Mouse (Mus musculus): ENCODE data around the gene Fa2h.
"Not testable (repeated sequence)": the region's sequence is repeated elsewhere in the genome, so short reads cannot be mapped to it uniquely, and the experiment has no call there.

The Fa2h gene

DNA sequence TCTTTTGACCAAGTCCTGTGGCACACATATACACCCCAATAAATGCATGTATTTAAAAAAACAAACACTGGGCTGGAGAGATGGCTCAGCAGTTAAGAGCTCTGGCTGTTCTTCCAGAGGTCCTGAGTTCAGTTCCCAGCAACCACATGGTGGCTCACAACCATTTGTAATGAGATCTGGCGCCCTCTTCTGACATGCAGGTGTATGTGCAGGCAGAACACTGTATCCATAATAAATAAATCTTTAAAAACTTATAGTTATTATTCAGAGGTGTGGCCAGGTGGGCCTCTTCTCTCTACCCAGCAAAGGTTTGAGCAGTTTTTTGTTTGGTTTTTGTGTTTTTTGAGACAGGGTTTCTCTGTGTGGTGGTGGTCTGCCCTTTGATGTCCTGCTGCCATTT lies 34.7 kb downstream of the Fa2h start:
- no peak for DNase-seq (ENCODE audit: low read depth, low spot score)

DNA sequence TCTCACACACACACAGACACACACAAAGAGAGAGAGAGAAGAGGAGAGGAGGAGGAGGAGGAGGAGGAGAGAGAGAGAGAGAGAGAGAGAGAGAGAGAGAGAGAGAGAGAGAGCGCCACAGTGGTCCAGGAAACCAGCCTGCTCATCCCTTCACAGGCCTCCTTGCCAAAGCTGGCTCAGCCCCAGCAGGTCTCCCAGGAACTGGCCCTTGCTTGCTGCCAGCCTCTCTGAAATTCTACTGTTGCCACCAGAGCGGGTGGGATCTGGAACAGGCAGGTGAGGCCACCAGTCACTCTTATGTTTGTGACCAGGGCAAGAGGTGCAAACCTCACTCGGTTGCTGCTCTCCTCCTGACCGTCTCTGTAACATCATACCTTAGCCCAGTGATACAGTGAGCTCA lies 36.2 kb downstream of the Fa2h start:
- no peak for DNase-seq (ENCODE audit: low read depth, low spot score)

DNA sequence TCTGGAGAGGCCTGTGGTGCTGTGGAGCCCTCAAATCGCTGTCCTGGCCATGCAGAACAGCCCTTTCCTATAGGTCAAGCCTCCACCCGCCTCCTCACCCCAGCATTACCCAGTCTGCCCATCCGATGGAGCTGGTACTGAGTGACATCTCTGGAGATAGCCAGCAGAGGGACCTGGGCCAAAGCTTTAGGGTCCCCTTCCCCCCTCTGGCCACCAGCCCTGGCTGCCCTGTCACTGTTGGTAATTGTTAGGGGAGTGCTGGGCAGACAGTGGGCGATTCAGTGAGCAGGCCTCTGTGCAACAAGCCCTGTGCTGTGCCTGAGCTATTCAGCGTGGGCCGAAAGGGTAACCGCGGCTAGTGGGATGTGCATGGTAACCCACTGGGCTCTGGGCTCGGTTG lies 40.1 kb downstream of the Fa2h start:
- DNase-seq (ENCODE audit: low read depth, low spot score) = no peak

DNA sequence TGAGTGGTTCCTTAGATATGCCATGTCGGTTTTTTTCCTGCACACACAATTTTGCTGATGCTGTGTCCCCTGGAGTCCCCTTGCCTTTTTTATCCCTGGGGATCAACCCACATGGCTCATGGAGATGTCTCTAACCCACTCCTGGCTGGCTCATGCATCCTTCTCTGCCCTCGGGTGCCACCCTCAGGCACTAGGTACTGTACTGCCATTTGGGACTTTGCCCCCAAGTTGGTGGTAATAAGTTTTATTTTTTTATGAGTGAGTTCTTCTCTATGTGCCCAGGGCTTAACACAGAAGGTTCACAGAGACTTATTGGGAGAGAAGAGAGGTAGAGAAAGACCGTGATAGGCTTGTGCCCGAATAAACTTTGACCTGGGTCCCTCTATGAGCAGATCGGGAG lies 41.3 kb downstream of the Fa2h start:
- no peak for DNase-seq (ENCODE audit: low read depth, low spot score)

DNA sequence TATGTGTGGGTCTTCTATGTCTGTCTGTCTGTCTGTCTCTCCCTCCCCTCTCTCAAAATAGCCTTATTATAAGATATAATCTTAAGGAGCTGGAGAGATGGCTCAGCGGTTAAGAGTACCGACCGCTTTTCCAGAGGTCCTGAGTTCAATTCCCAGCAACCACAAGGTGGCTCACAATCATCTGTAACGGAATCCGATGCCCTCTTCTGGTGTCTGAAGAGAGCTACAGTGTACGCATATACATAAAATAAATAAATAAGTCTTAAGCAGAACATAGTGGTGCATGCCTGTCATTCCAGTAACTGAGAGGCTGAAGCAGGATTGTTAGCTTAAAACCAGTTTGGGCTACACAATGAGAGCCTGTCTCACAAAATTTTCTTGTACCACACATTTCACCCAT lies 43.0 kb downstream of the Fa2h start:
- no peak for DNase-seq (ENCODE audit: low read depth, low spot score)

GRCm38 (mm10) chr8:111343225-111343624 lies 50.4 kb downstream of the Fa2h start:
- peak; percentile 46 for DNase-seq (ENCODE audit: low read depth, low spot score)

GRCm38 (mm10) chr8:111340186-111340585 lies 53.4 kb downstream of the Fa2h start:
- no peak for DNase-seq (ENCODE audit: low read depth, low spot score)

DNA sequence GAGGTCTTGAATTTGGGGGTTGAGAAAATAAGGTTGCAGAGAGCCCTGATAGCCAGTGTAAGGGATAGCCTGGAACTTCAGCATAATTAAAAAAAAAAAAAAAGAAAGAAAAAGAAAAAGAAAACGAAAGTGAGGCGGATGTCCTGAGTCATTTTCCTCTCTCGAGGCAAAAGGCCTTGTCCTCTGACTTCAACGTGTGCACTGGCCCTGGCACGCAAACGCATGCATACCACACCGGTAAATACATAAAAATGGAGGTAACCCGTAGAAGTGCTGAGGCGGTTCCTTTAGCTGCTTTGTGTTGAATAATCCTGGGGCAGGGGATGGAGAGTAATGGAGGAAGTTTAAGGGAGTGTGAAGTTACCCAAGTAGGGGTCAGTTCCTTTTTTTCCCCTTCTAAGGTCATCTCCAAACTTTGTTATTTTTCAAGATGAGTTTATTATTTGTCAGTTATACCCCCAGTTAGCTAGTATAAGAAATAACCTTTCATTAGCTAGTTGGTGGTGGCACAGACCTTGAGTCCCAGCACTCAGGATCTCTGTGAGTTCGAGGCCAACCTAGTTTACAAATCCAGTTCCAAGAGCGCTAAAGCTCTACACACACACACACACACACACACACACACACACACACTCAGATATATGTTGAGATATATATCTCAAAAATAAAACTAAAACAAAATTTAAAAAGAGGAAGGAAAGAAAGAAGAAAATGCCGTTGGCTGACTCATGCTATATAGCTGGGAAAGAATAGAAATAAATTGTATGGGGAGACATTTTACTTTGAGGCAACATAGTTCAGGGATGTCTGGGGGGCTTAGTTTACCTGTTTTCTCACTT lies 55.0 kb downstream of the Fa2h start:
- no peak for DNase-seq (ENCODE audit: low read depth, low spot score)

DNA sequence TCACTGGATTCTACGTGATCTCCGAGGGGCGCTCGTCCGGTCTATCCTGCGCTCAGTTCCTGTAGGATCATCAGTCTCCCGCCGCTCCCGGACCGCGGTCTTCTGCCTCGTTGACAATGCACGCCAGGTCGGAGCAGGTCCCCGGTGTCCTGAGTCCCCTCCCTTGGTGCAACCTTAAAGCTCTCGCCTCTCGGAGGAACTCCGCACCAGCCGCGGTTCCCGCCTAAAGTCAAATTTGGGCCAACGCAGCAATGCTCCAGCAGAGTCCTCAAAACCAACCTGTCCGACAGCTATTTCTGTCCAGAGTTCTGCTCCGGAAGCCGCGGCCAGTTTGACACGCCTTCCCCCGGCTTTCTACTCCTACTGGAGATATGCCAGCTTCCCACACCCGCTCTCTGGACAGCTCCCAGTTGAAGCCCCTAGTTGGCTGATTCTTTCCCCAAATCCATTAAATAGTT lies 55.7 kb downstream of the Fa2h start, which contains the start of gene Mlkl:
Gene Mlkl, minus strand, starts transcription at position 288 of the 458 bp plus-strand sequence.
- peak; percentile 13 for DNase-seq (ENCODE audit: low read depth, low spot score)

GRCm38 (mm10) chr8:111337311-111337889 lies 56.2 kb downstream of the Fa2h start:
- peak; percentile 16 for DNase-seq (ENCODE audit: low read depth, low spot score)

DNA sequence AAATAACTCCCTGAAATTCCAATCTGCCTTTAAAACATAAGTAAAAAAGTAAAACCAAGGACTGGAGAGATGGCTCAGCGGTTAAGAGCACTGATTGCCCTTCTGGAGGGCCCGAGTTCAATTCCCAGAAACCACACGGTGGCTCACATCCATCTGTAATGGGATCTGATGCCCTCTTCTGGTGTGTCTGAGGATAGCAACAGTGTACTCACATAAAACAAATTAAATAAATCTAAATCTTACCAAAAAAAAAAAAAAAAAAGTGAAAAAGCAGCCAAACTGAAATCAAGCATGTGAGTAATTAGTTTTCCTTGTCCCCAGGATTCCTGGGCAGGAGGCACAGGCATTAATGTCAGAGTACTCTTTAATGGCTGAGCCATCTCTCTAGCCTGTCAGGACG lies 56.9 kb downstream of the Fa2h start:
- DNase-seq (ENCODE audit: low read depth, low spot score) = no peak

DNA sequence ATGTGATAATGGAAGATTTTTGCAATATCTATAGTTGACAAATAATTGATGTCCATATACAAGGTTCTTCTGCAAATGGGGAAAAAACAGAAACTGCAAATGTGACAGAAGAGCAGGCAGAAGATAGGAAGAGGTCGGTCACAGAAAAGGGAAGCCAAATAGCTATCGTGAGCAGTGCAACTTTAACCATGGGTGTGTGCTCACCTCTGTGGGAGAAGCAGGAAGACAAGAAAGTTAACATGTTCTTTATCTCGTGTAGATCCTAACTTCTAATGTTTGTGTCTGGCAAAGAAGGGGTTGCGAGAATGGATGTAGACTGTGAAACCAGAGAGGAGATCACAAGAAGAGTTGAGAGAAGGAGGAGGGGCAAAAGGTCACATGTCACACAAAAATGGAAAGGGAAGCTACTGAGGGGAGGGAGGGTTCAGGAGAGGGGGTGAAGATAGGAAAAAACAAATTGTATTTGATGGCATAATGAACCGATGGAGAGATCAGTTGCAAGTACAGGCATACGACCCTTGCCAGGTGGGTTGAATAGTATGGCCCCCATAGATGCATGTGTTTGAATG lies 68.3 kb downstream of the Fa2h start:
- no peak for DNase-seq (ENCODE audit: low read depth, low spot score)

GRCm38 (mm10) chr8:111314729-111315128 lies 78.9 kb downstream of the Fa2h start:
- DNase-seq (ENCODE audit: low read depth, low spot score) = no peak

DNA sequence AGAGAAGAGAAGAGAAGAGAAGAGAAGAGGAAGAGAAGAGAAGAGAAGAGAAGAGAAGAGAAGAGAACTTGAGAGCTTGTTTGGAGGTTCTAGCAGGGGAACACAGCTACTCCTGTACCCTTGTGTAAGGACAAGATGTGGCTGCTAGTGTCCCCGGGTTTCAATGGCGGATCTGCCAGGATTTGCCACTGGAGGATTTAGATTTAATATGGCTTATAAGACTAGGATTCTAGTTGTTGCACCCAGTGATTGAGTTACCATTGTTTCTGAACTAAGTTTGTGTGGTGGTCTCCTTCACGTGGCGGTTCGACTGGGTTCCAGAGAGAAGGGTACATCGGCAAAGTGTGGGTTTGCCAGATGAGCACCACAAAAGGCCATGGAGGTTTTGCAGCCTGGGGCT lies 79.7 kb downstream of the Fa2h start:
- not testable (repeated sequence) for DNase-seq (ENCODE audit: low read depth, low spot score)

- DNase-seq (ENCODE audit: low read depth, low spot score) = no peak
Measured at GRCm38 (mm10) chr8:111312758-111313162, 80.9 kb downstream of the Fa2h start.

DNA sequence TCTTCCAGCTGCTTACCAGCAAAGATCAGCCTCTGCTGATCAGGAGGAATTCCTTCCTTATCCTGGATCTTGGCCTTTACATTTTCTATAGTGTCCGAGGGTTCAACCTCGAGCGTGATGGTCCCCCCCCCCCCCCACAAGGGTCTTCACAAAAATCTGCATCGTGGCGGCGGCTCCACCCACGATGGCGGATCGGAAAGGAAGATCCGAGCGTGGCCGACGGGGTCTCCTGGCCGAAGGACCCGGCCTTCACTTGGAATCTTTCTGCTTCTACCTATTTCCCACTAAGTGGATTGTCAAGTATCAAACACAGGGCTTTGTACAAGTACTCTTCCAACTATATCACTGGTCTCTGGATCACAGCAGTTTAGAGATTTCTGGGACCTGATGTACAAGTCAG lies 83.6 kb downstream of the Fa2h start:
- not testable (repeated sequence) for DNase-seq (ENCODE audit: low read depth, low spot score)

DNA sequence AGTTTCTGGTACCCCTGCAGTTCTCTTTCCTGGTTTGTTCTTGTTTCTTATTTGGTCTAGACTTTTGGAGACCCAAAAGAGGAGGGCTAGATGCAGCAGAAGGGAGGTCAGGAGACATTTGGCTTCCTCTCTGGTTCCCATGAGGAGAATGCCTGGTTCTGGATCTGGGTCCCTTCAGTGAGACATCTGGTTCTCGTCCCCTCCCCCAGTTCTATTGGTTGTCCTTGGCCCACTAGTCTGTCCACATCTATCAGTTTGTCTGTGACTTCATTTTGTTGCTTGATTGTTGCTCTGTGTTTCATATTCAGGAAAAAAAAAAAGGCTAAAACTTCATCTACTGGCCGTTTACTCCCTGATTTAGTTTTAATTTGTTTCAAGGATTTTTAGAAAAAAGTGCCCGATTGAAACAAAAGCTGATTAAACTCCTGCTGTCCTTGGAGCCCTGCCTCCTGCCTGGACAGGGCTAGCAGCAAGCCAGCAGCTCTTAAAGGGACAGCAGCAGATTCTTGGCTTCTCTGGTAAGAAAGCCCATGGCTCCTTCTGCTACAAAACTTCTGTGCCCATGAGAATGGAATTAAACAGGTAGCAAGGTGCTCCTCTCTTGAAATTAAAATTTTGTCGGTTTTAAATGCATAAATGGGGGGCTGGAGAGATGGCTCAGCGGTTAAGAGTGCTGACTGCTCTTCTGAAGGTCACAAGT lies 88.4 kb downstream of the Fa2h start:
- no peak for DNase-seq (ENCODE audit: low read depth, low spot score)

- no peak for DNase-seq (ENCODE audit: low read depth, low spot score)
Measured at GRCm38 (mm10) chr8:111304359-111304758, 89.3 kb downstream of the Fa2h start.

DNA sequence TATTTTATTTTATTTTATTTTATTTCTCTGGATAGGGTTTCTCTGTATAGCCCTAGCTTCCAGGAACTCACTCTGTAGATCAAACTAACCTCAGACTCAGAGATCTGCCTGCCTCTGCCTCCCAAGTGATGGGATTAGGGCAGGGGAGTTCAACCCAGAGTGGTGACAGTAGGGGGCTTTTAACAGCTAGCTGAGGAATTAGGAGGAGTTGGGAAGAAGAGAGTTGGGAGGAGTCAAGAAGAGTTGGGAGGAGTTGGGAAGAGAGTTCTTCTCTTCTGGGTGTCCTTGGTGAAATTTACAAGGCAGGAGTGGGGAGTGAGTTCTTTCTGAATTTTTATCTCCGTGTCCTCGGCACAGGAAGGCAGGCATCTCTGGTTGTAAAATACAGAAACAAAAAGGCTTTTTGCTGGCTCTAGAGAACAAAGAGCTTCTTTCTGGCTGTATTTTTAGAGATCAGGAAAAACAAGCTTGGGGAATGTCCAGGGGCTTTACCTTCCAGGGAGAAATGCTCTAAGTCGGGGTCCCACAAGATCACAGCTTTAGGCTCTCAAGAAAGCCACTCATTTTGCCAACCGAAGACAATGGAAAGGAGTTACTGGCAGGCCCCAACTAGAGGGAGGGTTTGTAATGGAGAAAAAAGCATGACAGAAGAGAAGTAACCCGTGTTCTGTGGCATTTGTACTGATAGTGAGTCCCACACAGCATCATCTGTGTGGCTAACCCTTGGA lies 90.4 kb downstream of the Fa2h start:
- not testable (repeated sequence) for DNase-seq (ENCODE audit: low read depth, low spot score)

GRCm38 (mm10) chr8:111300597-111301546 lies 92.8 kb downstream of the Fa2h start:
- no peak for DNase-seq (ENCODE audit: low read depth, low spot score)

All from skeletal muscle tissue, adult 2 months (tissue).